Comparison of ENCODE assay signal across 19 mouse cellular contexts in the genomic region with DNA sequence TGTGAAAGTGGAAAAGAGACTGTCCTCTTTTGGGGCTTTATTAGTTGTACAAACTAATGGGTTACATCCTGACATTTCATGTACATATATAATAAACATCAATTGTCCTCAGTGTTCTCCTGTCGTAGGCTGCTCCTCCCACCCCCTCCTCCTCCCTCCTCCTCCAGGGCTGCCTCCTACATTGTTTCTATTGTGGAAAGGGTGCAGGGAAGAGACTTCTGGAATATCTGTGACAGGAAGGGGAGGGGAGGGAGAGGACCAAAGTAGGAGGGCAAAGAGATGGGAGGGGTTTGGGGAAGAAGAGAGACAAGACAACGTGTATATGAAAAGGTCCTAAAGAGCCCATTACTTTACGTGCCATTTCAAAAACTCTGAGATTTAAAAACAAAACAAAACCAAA.
DNase-seq lines count a peak whose midpoint lies in the region; ATAC-seq and TF ChIP-seq lines count a peak whose summit lies in the region.
"Had no signal": no experiment of that assay in that cellular context is flagged by ENCODE, and none has a peak within 500 bp of the region (broad histone marks: within the 10 kb centered on the region; RNA-seq: fewer than 3 reads in every experiment).

No protein-coding gene starts in this region.

- H3K4me2 ChIP-seq in hindbrain, embryonic 11.5 days (replicated peaks; ENCODE audit: low read depth, low read length) = no peak overlapping the region
- no peak overlapping the region for H3K4me2 ChIP-seq in lung, embryonic 15.5 days
- no peak overlapping the region for H3K4me2 ChIP-seq in lung, postnatal 0 days (replicated peaks; ENCODE audit: low read depth, low read length)
- H3K4me2 ChIP-seq: hindbrain, embryonic 15.5 days; liver, embryonic 11.5 days had no signal

- TF ChIP-seq POLR2A in lung, adult 2 months (IDR thresholded peaks at IDR 0.05; ENCODE audit: borderline replicate concordance, extremely low read depth, low read depth, low read length) = no peak

- H3K9me3 ChIP-seq in hindbrain, embryonic 10.5 days = no peaks in the 10 kb centered on the region
- H3K9me3 ChIP-seq in hindbrain, embryonic 11.5 days (ENCODE audit: control insufficient read depth, low read length) = no peaks in the 10 kb centered on the region
- H3K9me3 ChIP-seq in lung, embryonic 15.5 days = no peaks in the 10 kb centered on the region
- no peaks in the 10 kb centered on the region for H3K9me3 ChIP-seq in lung, postnatal 0 days (ENCODE audit: low read length)
- H3K9me3 ChIP-seq: embryonic facial prominence, embryonic 10.5 days; hindbrain, embryonic 15.5 days had no signal

- DNase-seq in hindbrain, embryonic 10.5 days (ENCODE audit: low spot score) = no peak
- DNase-seq in hindbrain, embryonic 11.5 days (ENCODE audit: low spot score) = no peak
- no peak for DNase-seq in lung, adult 2 months
- peak; percentile 23 for DNase-seq in lung, postnatal 0 days (ENCODE audit: low spot score)
- DNase-seq in cerebellum, postnatal 10 days = no peak
- DNase-seq in thymus, postnatal 10 days (ENCODE audit: low spot score in 2 of 2) = no peak
- DNase-seq: adrenal gland, adult 2 months; cerebellum, adult 11 months; cerebellum, adult 9-11 months; gastrocnemius, postnatal 36 days; layer of hippocampus, postnatal 36 days; liver, postnatal 0 days; midbrain, embryonic 14.5 days; right cerebral cortex, postnatal 25 days; thymus, postnatal 25 days had no signal

- H3K4me1 ChIP-seq in hindbrain, embryonic 10.5 days (replicated peaks) = peaks cover 20% of the 10 kb centered on the region
- no peaks in the 10 kb centered on the region for H3K4me1 ChIP-seq in hindbrain, embryonic 11.5 days (replicated peaks; ENCODE audit: control insufficient read depth, insufficient read depth, low read length)
- no peaks in the 10 kb centered on the region for H3K4me1 ChIP-seq in lung, embryonic 15.5 days
- H3K4me1 ChIP-seq in lung, adult 2 months (ENCODE audit: control insufficient read depth, insufficient read depth, low read length) = 0 out of 2 replicates have a peak, but pooled peaks cover 2% of the 10 kb centered on the region
- H3K4me1 ChIP-seq in lung, postnatal 0 days (ENCODE audit: insufficient read depth, low read depth, low read length) = 0 out of 2 replicates have a peak, but pooled peaks cover 5% of the 10 kb centered on the region

- 33% methylated on average over 3 of the region's 3 CpGs for WGBS in hindbrain, embryonic 10.5 days
- WGBS in hindbrain, embryonic 11.5 days = 32% methylated on average over 3 of the region's 3 CpGs
- 14% methylated on average over 3 of the region's 3 CpGs for WGBS in lung, embryonic 15.5 days
- 19% methylated on average over 3 of the region's 3 CpGs for WGBS in lung, adult 2 months
- 30% methylated on average over 3 of the region's 3 CpGs for WGBS in lung, postnatal 0 days

- H3K9ac ChIP-seq in hindbrain, embryonic 11.5 days (ENCODE audit: low read depth, low read length) = no peak overlapping the region
- no peak overlapping the region for H3K9ac ChIP-seq in lung, embryonic 15.5 days
- H3K9ac ChIP-seq in lung, postnatal 0 days (replicated peaks; ENCODE audit: low read depth) = no peak overlapping the region
- H3K9ac ChIP-seq: hindbrain, embryonic 15.5 days; liver, postnatal 0 days had no signal

- peaks cover 6% of the 10 kb centered on the region; the same call in 1 of the 2 replicates for H3K27me3 ChIP-seq in hindbrain, embryonic 10.5 days (ENCODE audit: insufficient read depth, poor library complexity, severe bottlenecking)
- H3K27me3 ChIP-seq in hindbrain, embryonic 11.5 days (ENCODE audit: control insufficient read depth, insufficient read depth, low read length) = no peaks in the 10 kb centered on the region
- H3K27me3 ChIP-seq in lung, embryonic 15.5 days = no peaks in the 10 kb centered on the region
- no peaks in the 10 kb centered on the region for H3K27me3 ChIP-seq in lung, postnatal 0 days (replicated peaks; ENCODE audit: insufficient read depth, low read length)
- H3K27me3 ChIP-seq: hindbrain, embryonic 15.5 days had no signal

- H3K4me3 ChIP-seq in hindbrain, embryonic 10.5 days = no peak overlapping the region
- no peak overlapping the region for H3K4me3 ChIP-seq in hindbrain, embryonic 11.5 days (ENCODE audit: low read depth, low read length)
- no peak overlapping the region for H3K4me3 ChIP-seq in lung, embryonic 15.5 days
- H3K4me3 ChIP-seq in lung, adult 2 months (replicated peaks; ENCODE audit: extremely low read depth, low read depth, low read length) = no peak overlapping the region
- no peak overlapping the region for H3K4me3 ChIP-seq in lung, postnatal 0 days (ENCODE audit: low read depth, low read length)
- H3K4me3 ChIP-seq: embryonic facial prominence, embryonic 10.5 days; hindbrain, embryonic 15.5 days had no signal

- H3K27ac ChIP-seq in hindbrain, embryonic 10.5 days = peak overlapping the region; percentile 9; the same call in 1 of the 2 replicates
- H3K27ac ChIP-seq in hindbrain, embryonic 11.5 days (ENCODE audit: low read depth, low read length) = no peak overlapping the region
- H3K27ac ChIP-seq in lung, embryonic 15.5 days = 0 out of 2 replicates have a peak overlapping the region, but pooled peaks have one; percentile 16
- H3K27ac ChIP-seq in lung, postnatal 0 days (ENCODE audit: low read length) = no peak overlapping the region
- H3K27ac ChIP-seq: embryonic facial prominence, embryonic 10.5 days had no signal

- TF ChIP-seq EP300 in lung, postnatal 0 days (IDR thresholded peaks at IDR 0.05) = 0 out of 2 replicates have a peak, but pooled peaks have one; percentile 7

- H3K36me3 ChIP-seq in hindbrain, embryonic 10.5 days = no peaks in the 10 kb centered on the region
- H3K36me3 ChIP-seq in hindbrain, embryonic 11.5 days (ENCODE audit: control insufficient read depth, insufficient read depth, low read length) = no peaks in the 10 kb centered on the region
- H3K36me3 ChIP-seq in lung, embryonic 15.5 days = no peaks in the 10 kb centered on the region
- H3K36me3 ChIP-seq in lung, postnatal 0 days (ENCODE audit: insufficient read depth, low read length) = no peaks in the 10 kb centered on the region
- H3K36me3 ChIP-seq: embryonic facial prominence, embryonic 10.5 days; hindbrain, embryonic 15.5 days had no signal

- no peak for TF ChIP-seq CTCF in lung, adult 2 months (IDR thresholded peaks at IDR 0.05; ENCODE audit: insufficient read depth, low read length)
- no peak for TF ChIP-seq CTCF in lung, postnatal 0 days (IDR thresholded peaks at IDR 0.05)

- ATAC-seq in hindbrain, embryonic 11.5 days (ENCODE audit: low FRiP score) = no peak
- ATAC-seq in lung, embryonic 15.5 days (ENCODE audit: borderline replicate concordance, extremely low read depth, low FRiP score, low TSS enrichment) = peak; percentile 45; the same call in 1 of the 2 replicates
- ATAC-seq in lung, postnatal 0 days = peak; percentile 39; the same call in 1 of the 2 replicates

Comparison
In these comparisons a context has a peak if more than half of its experiments do, and no peak if none do; other contexts are left out.
1. H3K27ac ChIP-seq: peak in hindbrain, embryonic 10.5 days (single experiment) and lung, embryonic 15.5 days (single experiment); none in hindbrain, embryonic 11.5 days (single experiment) and lung, postnatal 0 days (single experiment).